8 mouse cellular contexts compared by ENCODE assay signal in genomic region chr11:72606694-72607407, GRCm38 (mm10). TPM values are rescaled to one million over a fixed set of nuclear protein-coding genes. Genes with fewer than 3 reads are reported as not detected.
DNase-seq lines count a peak whose midpoint lies in the region; ATAC-seq lines count a peak whose summit lies in the region.

Gene Ube2g1 (plus strand): TSS chr11:72607283.

- no peaks in the 10 kb centered on the region for H3K9me3 ChIP-seq in heart, embryonic 14.5 days (ENCODE audit: control insufficient read depth, low read length)
- no peaks in the 10 kb centered on the region for H3K9me3 ChIP-seq in liver, embryonic 13.5 days (replicated peaks)
- no peaks in the 10 kb centered on the region for H3K9me3 ChIP-seq in stomach, embryonic 16.5 days (replicated peaks; ENCODE audit: control insufficient read depth, low read length)

- DNase-seq in c-Kit-negative CD71-positive TER-119-positive erythroid progenitor cells, embryonic 14.5 days (ENCODE audit: low read depth, low spot score) = peak; percentile 96
- DNase-seq in fibroblast of lung, adult 2 months (ENCODE audit: low read depth) = peak; percentile 96
- peak; percentile 99 for DNase-seq in kidney, postnatal 14 days
- DNase-seq in liver, embryonic 13.5 days = peak; percentile 98
- peak; percentile 97 for DNase-seq in neural tube, embryonic 10.5 days (ENCODE audit: extremely low spot score, low spot score)

- peak within 1 kb of the TSS; percentile 92 to 97 for H3K4me3 ChIP-seq in heart, embryonic 14.5 days (ENCODE audit: control insufficient read depth in 1 of 2, insufficient read depth in 1 of 2, low read depth in 1 of 2, low read length in 2 of 2)
- H3K4me3 ChIP-seq in liver, embryonic 13.5 days (replicated peaks) = peak within 1 kb of the TSS; percentile 94
- peak within 1 kb of the TSS; percentile 70 for H3K4me3 ChIP-seq in stomach, embryonic 16.5 days (replicated peaks; ENCODE audit: low read length)

- peaks cover 0 to 18% of the 10 kb centered on the region in 2 experiments; a peak in 3 of 4 replicates for H3K4me1 ChIP-seq in heart, embryonic 14.5 days (ENCODE audit: control insufficient read depth in 2 of 2, insufficient read depth in 2 of 2, low read length in 2 of 2)
- peaks cover 22% of the 10 kb centered on the region for H3K4me1 ChIP-seq in liver, embryonic 13.5 days (replicated peaks)
- H3K4me1 ChIP-seq in stomach, embryonic 16.5 days (ENCODE audit: control insufficient read depth, insufficient read depth, low read length) = peaks cover 12% of the 10 kb centered on the region

- peak within 1 kb of the TSS; percentile 98 to 99 for H3K27ac ChIP-seq in heart, embryonic 14.5 days (replicated peaks in 1 of 2; ENCODE audit: control insufficient read depth in 1 of 2, insufficient read depth in 1 of 2, low read depth in 2 of 2, low read length in 2 of 2)
- H3K27ac ChIP-seq in liver, embryonic 13.5 days = peak within 1 kb of the TSS; percentile 98
- peak within 1 kb of the TSS; percentile 99 for H3K27ac ChIP-seq in stomach, embryonic 16.5 days (ENCODE audit: low read length)

- peak within 1 kb of the TSS; percentile 98 for H3K9ac ChIP-seq in heart, embryonic 14.5 days (ENCODE audit: low read length)
- peak within 1 kb of the TSS; percentile 97 for H3K9ac ChIP-seq in liver, embryonic 13.5 days
- peak within 1 kb of the TSS; percentile 88 for H3K9ac ChIP-seq in stomach, embryonic 16.5 days (ENCODE audit: low read length)

- 2% methylated on average over 48 of the region's 56 CpGs for WGBS in heart, embryonic 14.5 days
- 3% methylated on average over 50 of the region's 56 CpGs for WGBS in liver, embryonic 13.5 days (ENCODE audit: insufficient replicate concordance)
- WGBS in stomach, embryonic 16.5 days = 2% methylated on average over 49 of the region's 56 CpGs

- H3K4me2 ChIP-seq in heart, embryonic 14.5 days (ENCODE audit: low read length) = peak within 1 kb of the TSS; percentile 73
- peak within 1 kb of the TSS; percentile 94 for H3K4me2 ChIP-seq in liver, embryonic 13.5 days
- peak within 1 kb of the TSS; percentile 82 for H3K4me2 ChIP-seq in stomach, embryonic 16.5 days (ENCODE audit: low read depth, low read length)

- no peaks in the 10 kb centered on the region for H3K36me3 ChIP-seq in heart, embryonic 14.5 days (ENCODE audit: control insufficient read depth, insufficient read depth, low read length)
- H3K36me3 ChIP-seq in liver, embryonic 13.5 days = no peaks in the 10 kb centered on the region
- no peaks in the 10 kb centered on the region for H3K36me3 ChIP-seq in stomach, embryonic 16.5 days (ENCODE audit: control insufficient read depth, insufficient read depth, low read length)

- peak; percentile 87 for ATAC-seq in CD4-positive, CD25-positive, alpha-beta regulatory T cell, adult 4 months
- peak; percentile 93 for ATAC-seq in heart, embryonic 14.5 days (ENCODE audit: insufficient number of reproducible peaks, insufficient read depth, low FRiP score, low read depth)
- peak; percentile 94 for ATAC-seq in liver, embryonic 13.5 days (ENCODE audit: low read depth)
- peak; percentile 95 for ATAC-seq in stomach, embryonic 16.5 days (ENCODE audit: insufficient read depth, low FRiP score)

- no peaks in the 10 kb centered on the region for H3K27me3 ChIP-seq in heart, embryonic 14.5 days (ENCODE audit: control insufficient read depth, insufficient read depth, low read length)
- H3K27me3 ChIP-seq in liver, embryonic 13.5 days = no peaks in the 10 kb centered on the region
- H3K27me3 ChIP-seq in stomach, embryonic 16.5 days (ENCODE audit: control insufficient read depth, insufficient read depth, low read length) = no peaks in the 10 kb centered on the region

RNA-seq across cellular contexts. Expression of gene Ube2g1, which starts in this region (rescaled TPM):
- polyA plus RNA-seq in CD4-positive, CD25-positive, alpha-beta regulatory T cell, adult 4 months (2017; shearing (Covaris generic)) = 10 to 100 TPM; 39.8 to 44.8 TPM
- 60.2 and 65.4 TPM in 2 replicates for polyA plus RNA-seq in heart, embryonic 14.5 days (2014; fragmentation: Nextera tagmentation; extraction: Ambion mirVana)
- polyA plus RNA-seq in liver, embryonic 13.5 days (2015; fragmentation: Nextera tagmentation; extraction: Ambion mirVana) = 24.8 and 33.3 TPM in 2 replicates
- polyA plus RNA-seq in stomach, embryonic 16.5 days (2015; fragmentation: Nextera tagmentation; extraction: Ambion mirVana) = 57.5 and 62.7 TPM in 2 replicates

Comparison
In these comparisons a context has a peak if more than half of its experiments do, and no peak if none do; other contexts are left out.
1. Peak in every context shown above with its lines: DNase-seq, ATAC-seq, H3K4me3 ChIP-seq and H3K27ac ChIP-seq.